Mouse (Mus musculus) small intestine, adult 2 months (tissue): Measurements from ENCODE around the gene Ucn3.
A peak's percentile ranks its signal among the peaks of the same experiment; 100 is the strongest.

Experiments used
- CTCF ChIP-seq: fragments of 200-500 bp; IDR thresholded peaks from 2 replicates; pipeline ENCODE4 v1.5.1; 2012; ENCODE audit warnings: low read depth, mild to moderate bottlenecking, control low read depth, inconsistent platforms, low read length, moderate library complexity, mixed read lengths; ENCODE audit not compliant: insufficient replicate concordance, insufficient read length; ENCODE audit errors: extremely low read depth
- POLR2A ChIP-seq: fragments of 200-500 bp; IDR thresholded peaks from 2 replicates; pipeline ENCODE4 v1.6.1; 2012; ENCODE audit warnings: low read depth, mild to moderate bottlenecking, control low read depth, inconsistent platforms, low read length, moderate library complexity

DNA sequence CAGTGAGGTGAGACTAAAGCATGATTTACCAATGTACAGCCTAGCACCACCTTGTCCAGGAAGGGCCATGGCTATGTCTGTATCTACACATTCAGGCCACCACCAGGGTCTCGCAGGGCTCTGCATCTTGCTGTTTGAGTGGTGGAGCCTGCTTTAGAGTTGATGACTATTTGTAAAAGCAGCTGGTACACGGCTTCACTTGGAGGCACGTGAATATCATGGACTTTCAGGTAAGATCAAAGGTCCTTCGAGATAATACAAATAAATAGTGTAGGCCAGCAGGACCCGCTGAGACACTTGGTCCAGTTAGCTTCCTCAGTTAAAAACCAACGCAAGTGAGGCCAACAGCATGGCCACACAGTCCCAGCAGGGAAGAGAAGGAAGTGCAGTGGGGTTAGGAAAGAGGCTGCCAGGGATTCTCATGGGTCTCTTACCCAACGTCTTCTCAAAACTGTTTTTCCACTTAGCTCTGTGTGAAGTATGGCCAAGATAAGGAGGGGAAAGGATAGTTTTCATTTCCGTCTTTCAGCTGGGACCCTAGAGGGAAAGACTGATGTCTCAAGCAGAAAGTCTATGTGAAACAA lies 49.7 kb downstream of the Ucn3 start:
- no peak for TF ChIP-seq CTCF
- peak; percentile 50; the same call in 1 of the 2 replicates for TF ChIP-seq POLR2A
